Mouse (Mus musculus) spleen, adult 2 months (tissue): ENCODE measurements around the gene Ppp6r2. TPM values are rescaled to one million over a fixed set of nuclear protein-coding genes. Genes with fewer than 3 reads are reported as not detected.
A peak's percentile ranks its signal among the peaks of the same experiment; 100 is the strongest.

Source experiments
- DNase-seq, 2 experiments: peaks; one replicate each; pipeline versions ENCODE4 v3.0.0 to v3.0.0-alpha.2; 2012 to 2021; ENCODE audit warnings: low spot score in 2 of 2, low read depth in 1 of 2
- H3K27ac ChIP-seq: fragments of 200-500 bp; 2 replicates; pipeline ENCODE4 v1.5.1; 2012; ENCODE audit warnings: low read length, inconsistent platforms; ENCODE audit not compliant: insufficient read depth
- H3K27me3 ChIP-seq: fragments of 200-500 bp; 2 replicates; pipeline ENCODE4 v1.6.1; 2012; ENCODE audit warnings: mild to moderate bottlenecking, moderate library complexity, low read length, inconsistent platforms; ENCODE audit not compliant: control insufficient read depth, insufficient read depth
- H3K36me3 ChIP-seq: fragments of 200-500 bp; 2 replicates; pipeline ENCODE4 v1.6.1; 2012; ENCODE audit warnings: mild to moderate bottlenecking, low read length, inconsistent platforms; ENCODE audit not compliant: control insufficient read depth, insufficient read depth
- H3K4me1 ChIP-seq: fragments of 200-500 bp; 2 replicates; pipeline ENCODE4 v1.6.1; 2011; ENCODE audit warnings: inconsistent platforms; ENCODE audit not compliant: control insufficient read depth, insufficient read depth, insufficient read length
- H3K4me3 ChIP-seq: fragments of 200-500 bp; 2 replicates; pipeline ENCODE4 v1.5.1; 2011; ENCODE audit warnings: mild to moderate bottlenecking, inconsistent platforms; ENCODE audit not compliant: insufficient read depth, insufficient read length; ENCODE audit errors: extremely low read depth
- CTCF ChIP-seq: fragments of 200-500 bp; IDR thresholded peaks from 2 replicates; pipeline ENCODE4 v1.5.1; 2011; ENCODE audit warnings: mild to moderate bottlenecking, inconsistent platforms; ENCODE audit not compliant: insufficient read depth, insufficient read length, insufficient replicate concordance; ENCODE audit errors: extremely low read depth
- POLR2A ChIP-seq: fragments of 200-500 bp; IDR thresholded peaks from 2 replicates; pipeline ENCODE4 v1.6.1; 2011; ENCODE audit warnings: low read depth, low read length, inconsistent platforms
- WGBS: fragments of 180-500 bp; shearing (Covaris S2); methylation state at CpG from one replicate; pipeline ENCODE4 v1.1.7; 2018; 5-methylcytosine and 5-hydroxymethylcytosine counted together
- polyA plus RNA-seq: library from polyadenylated mRNA; depleted of rRNA; stranded (reverse); fragments of >200 nt; gene quantifications from 2 replicates; pipeline ENCODE4 v1.2.3, GENCODE M21; 2012

Ppp6r2 gene
- polyA plus RNA-seq, 1 experiment: 120 TPM

DNA sequence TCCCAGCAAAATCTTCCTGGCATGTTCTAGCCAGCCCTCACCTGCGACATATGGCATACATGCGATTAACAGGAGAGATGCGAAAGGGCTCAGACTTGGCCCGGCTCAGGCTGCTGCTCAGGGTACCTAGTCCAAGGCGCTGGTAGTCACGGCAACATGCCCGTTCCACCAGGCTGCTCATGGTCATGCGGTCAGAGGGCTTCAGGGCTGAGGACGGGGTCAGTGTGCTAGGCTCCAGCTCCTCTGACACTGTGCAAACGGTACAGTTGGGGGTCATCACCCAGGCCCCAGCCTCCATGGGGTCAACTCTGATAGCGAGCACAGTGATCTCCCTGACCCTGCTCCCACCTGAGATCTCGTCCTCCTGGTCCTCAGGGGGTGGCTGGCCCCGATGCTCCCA, 88.8 kb downstream of the Ppp6r2 start:
- peaks cover 50% of the 10 kb centered on the region for H3K36me3 ChIP-seq
- no peak for DNase-seq
- H3K27ac ChIP-seq: no peak overlapping the region
- TF ChIP-seq POLR2A (no peak), CTCF (no peak)
- no peaks in the 10 kb centered on the region for H3K27me3 ChIP-seq
- no peak overlapping the region for H3K4me3 ChIP-seq
- 96% methylated on average over 13 of the region's 13 CpGs for WGBS
- no peaks in the 10 kb centered on the region for H3K4me1 ChIP-seq

DNA sequence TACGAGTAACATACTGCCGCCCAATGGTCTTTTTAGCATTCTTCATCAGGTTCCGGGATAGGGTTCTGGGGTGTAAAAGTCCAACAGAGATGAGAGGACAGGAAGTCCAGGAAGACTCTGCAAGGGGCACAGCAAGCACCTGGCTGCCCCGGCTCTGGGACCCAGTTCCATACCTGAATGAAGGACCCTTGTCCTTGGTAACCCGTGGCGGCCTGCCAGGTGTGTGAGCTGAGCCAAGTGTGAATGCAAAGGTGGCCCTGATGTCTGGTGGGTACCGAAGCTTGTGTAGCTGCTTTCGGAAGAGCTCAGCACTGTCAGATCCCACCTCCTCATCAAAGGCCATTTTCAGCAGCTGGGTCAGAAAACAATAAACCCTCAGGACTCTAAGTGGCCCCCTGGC, 89.2 kb downstream of the Ppp6r2 start:
- H3K36me3 ChIP-seq: peaks cover 51% of the 10 kb centered on the region
- no peaks in the 10 kb centered on the region for H3K4me1 ChIP-seq
- no peak for TF ChIP-seq CTCF
- no peak for TF ChIP-seq POLR2A
- H3K27ac ChIP-seq: no peak overlapping the region
- H3K4me3 ChIP-seq: no peak overlapping the region
- no peak for DNase-seq
- WGBS: 96% methylated on average over 8 of the region's 8 CpGs
- H3K27me3 ChIP-seq: no peaks in the 10 kb centered on the region

DNA sequence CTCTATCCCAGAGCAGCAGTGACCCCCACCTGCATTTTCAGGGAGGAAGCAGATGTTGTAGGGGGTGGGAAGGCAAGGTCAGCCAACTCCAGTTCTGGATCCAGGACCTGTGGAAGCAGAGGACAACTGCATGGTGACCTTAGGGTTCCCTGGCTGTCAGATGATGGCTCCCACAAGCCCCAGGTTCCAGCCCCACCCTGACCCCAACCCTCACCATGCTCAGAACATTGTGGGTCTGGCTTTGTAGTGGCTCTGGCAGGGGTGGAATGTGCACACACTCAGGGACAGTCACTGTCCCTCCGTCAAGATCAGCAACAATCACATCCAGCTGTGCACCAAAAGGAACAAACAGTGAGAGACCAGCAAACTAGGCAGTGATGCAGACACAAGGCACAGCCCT, 94.6 kb downstream of the Ppp6r2 start:
- no peak for DNase-seq
- TF ChIP-seq CTCF: no peak
- WGBS: 93% methylated on average over 1 of the region's 1 CpGs
- H3K4me3 ChIP-seq: no peak overlapping the region
- H3K27me3 ChIP-seq: no peaks in the 10 kb centered on the region
- peaks cover 38% of the 10 kb centered on the region for H3K36me3 ChIP-seq
- H3K4me1 ChIP-seq: peaks cover 35% of the 10 kb centered on the region
- no peak overlapping the region for H3K27ac ChIP-seq

DNA sequence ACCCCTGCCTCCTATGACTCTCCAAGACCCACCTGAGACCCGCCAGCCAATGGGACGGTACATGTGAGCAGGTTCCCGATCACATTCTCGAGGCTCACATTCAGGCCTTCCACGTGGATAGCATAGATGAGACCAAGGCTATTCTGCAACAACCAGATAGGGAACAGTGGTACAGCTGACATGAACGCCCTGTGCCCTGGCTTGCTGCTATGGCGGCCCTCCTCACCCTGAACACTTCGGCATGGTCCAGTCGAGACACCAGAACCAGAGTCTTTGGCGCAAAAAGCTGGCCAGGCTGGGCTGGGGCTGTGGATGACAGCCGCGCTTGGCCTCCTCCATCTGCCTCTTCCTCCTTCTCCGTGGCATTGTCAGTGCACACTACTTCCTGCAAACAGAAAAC, 96.1 kb downstream of the Ppp6r2 start:
- WGBS: 72% methylated on average over 13 of the region's 13 CpGs
- H3K4me1 ChIP-seq: peaks cover 42% of the 10 kb centered on the region
- TF ChIP-seq CTCF (no peak), POLR2A (no peak)
- no peak overlapping the region for H3K4me3 ChIP-seq
- H3K27me3 ChIP-seq: no peaks in the 10 kb centered on the region
- peak overlapping the region; percentile 21; the same call in 1 of the 2 replicates for H3K27ac ChIP-seq
- DNase-seq: no peak
- H3K36me3 ChIP-seq: peaks cover 26% of the 10 kb centered on the region

DNA sequence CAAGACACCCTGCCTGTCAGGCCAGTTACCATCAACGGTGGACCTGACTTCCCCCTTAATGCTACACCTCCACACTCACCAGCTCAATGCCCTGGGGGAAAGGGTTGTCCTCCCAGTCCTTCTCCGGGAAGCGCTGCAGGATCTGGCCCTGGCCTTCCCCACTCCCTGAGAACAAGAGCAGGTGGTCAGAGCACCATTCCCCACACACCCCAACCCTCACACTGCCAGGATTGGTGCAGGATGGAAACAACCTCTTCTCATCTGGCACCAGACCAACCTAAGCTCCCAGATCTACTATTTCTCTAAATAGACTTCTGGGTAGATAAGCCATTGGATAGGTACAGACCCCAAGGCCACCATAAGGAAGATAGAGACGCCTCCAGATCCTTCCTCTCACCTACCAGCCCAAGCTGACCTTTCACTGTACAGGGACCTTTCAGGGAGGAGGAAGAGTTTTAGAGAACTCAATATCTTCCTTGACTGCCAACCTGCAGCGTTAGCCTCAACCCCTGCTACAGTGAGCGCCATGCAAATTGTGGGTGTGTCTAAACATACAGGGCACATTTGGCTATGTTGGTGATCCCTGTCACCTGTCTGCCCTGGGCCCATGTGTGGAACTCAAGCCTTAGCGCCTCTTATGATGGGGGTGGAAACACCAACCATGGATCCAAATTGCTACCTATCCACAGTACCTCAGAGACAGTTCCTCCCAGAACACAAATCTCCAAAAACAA, 97.2 kb downstream of the Ppp6r2 start:
- DNase-seq: no peak
- H3K27me3 ChIP-seq: no peaks in the 10 kb centered on the region
- H3K4me1 ChIP-seq: peaks cover 45% of the 10 kb centered on the region
- peaks cover 17% of the 10 kb centered on the region for H3K36me3 ChIP-seq
- no peak overlapping the region for H3K4me3 ChIP-seq
- 55% methylated on average over 7 of the region's 7 CpGs for WGBS
- TF ChIP-seq CTCF: no peak
- TF ChIP-seq POLR2A: no peak
- peak overlapping the region; percentile 68 for H3K27ac ChIP-seq

DNA sequence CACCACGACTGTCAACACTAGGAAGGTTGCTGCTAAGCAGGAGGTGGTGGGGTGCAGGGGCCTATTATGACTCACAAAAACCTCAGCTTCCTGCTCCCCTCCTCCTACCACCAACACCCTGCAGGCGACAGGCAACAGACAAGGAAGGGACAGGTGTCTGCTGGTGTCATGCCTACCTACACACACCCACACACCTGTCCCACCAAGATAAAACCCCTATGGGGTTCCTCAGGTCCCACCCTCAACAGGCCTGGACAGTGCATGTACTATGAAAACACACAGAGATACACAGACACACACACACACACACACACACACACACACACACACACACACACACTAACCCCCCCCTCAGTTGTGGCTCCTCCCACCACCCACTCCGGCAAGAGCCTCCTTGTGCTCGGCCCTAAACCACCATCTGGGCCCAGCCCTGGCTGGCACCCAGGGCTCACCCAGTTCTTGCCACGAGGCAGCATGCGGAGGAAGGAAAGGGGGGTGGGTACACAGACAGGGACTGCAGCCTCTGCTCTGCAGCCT, 98.7 kb downstream of the Ppp6r2 start:
- Histone ChIP-seq H3K27ac (peak overlapping the region; percentile 68), H3K36me3 (peaks cover 9% of the 10 kb centered on the region), H3K4me1 (peaks cover 52% of the 10 kb centered on the region), H3K27me3 (no peaks in the 10 kb centered on the region), H3K4me3 (no peak overlapping the region; the same call in 1 of the 2 replicates)
- TF ChIP-seq POLR2A: no peak
- WGBS: 2% methylated on average over 6 of the region's 6 CpGs
- DNase-seq: peak; percentile 56 to 63

DNA sequence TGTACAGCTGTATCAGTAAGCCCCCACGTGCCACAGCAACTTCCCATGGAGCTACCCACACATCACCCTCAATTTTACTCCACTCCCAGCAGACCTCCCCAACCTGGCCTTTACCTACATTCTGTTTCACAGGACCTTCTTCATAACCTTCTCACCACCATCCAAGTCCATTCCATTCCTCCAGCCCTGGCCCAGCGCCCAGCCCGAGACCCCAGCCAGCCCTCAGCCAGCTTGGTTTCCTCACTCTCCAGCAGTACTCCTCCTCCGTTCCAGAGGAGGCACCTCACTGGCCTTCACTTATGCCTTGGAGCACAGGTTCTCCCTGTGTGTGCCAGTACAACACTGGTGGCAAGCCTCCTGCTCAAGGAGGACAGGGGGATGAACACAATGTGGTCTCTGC, 102.0 kb downstream of the Ppp6r2 start:
- H3K4me1 ChIP-seq: peaks cover 45% of the 10 kb centered on the region
- DNase-seq: no peak
- TF ChIP-seq POLR2A: no peak
- H3K27me3 ChIP-seq: no peaks in the 10 kb centered on the region
- no peak overlapping the region for H3K27ac ChIP-seq
- WGBS: 69% methylated on average over 4 of the region's 4 CpGs
- no peaks in the 10 kb centered on the region for H3K36me3 ChIP-seq
- no peak overlapping the region; the same call in 1 of the 2 replicates for H3K4me3 ChIP-seq
